Mouse (Mus musculus): ENCODE data around the gene Tjap1.

The Tjap1 gene

DNA sequence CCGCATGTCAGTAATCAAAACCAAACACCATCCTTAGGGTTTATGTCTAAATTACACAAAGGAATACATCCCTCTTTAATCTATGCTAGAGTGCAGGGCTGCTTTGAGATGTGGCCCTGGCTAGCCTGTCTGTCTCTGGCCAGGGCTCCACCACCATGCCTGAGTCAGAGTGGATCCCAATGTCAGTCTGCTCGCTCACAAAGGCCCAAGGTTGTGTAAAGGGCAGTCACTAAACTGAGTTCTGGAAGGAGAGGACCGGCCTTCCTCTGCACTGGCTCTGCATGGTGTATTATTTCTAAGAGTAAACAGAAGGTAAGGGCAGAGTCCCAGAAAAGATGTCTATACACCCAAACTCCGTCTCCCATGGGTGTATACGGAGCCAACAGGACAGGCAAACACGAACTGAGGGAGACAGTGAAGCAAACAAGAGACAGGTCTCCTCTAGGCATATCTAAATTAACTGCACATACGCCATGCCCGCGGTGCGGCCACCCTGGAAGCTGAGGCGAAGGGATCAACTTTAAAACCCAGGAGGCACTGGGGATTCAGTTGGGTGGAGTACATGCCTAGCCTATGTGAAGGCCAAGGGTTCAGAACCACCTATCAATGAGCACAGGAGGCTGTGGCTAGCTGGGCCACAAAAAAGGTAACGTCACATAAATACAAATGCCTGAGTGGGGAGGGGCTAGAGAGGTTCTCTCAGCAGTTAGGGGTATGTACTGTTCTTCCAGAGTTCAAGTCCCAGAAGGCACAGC lies 4.6 kb downstream of the Tjap1 start:
- no peak for DNase-seq

DNA sequence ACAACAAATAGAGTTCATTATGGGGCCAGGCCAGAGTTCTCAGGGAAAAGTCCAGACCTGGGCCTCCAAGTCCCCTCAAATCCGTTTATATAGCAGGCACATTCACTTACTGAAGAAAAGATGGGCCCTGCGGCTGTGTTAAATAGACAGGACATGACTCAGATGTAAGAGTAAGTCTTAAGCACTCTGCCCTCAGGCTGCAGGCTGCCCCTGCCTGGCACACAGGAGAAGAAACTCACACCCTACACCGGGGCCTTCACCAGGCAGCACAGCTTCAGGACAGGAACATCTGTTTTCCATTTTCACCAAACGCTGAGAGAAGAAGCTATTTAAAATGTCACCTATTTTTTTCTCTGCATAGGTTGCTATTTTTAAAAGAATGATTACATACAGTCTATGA lies 5.2 kb downstream of the Tjap1 start:
- no peak for DNase-seq

DNA sequence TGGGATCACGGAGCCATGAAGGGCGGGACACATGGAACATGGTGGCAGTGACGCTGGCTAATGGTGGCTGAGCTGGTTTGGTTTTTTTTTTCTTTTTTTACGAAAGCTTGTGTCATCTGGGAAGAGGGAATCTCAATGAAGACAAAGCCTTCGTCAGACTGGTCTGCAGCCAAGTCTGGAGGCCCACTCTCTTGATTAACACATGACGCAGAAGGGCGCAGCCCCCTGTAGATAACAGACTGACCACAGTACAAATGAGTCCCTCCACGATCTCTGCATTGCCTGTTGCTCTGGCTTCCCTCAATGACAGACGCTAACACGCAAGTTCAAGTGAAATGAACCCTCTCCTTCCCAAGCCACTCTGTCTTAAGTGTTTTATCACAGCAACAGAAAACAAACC lies 7.3 kb downstream of the Tjap1 start:
- no peak for DNase-seq

DNA sequence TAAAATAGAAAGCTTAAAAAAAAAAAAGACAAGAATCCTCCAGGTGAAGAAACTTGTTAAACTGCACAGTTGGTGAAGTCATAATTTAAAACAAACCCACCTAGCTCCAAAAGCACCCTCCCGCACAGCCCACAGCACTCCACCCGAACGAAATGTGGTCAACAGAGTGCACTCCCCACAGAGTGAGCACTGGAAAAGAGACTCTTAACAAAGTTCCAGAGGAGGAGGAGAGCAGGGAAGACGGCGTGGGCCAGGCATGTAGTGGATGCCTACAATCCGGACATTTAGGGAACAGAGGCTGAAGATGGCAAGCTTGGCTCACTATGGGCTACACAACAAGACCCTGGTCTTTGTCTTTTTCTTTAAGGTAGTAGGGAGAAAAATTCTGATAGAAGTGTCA lies 7.8 kb downstream of the Tjap1 start:
- DNase-seq, result no peak

DNA sequence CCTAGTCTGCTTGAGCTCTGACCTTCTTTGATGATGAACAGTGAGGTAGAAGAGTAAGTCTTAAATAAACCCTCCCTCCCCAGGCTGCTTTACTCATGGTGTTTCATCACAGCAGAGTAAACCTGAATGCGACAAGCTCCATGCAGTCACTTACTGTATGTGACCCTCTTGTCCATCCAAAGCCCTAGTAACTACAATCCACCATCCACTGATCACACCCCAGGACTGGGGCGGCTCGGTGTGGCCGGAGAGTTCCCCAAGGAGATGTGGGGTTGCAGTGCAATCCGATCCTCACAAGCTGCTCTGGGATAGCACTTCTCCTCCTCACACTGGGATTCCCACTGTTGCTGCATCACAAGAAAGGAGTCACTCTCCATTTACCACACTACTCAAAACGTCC lies 8.4 kb downstream of the Tjap1 start:
- no peak for DNase-seq

DNA sequence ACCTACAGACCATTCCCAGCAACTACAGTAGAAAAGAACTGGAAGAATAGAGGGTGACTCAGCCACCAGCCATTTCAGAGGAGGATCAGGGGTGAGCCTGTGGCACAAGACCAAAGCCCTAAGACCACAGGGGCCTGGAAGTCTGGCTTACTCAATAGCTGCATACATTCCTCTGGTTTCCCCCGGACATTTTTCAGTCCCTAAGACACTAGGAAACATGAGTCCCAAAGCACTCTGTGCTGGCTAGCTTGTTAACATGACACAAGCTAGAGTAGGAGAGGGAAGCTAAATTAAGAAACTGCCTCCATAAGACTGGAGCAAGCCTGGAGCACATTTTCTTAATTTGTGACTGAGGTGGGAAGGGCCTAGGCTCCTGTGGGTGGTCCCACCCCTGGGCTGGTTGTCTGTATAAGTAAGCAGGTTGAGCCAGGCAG lies 9.0 kb downstream of the Tjap1 start:
- no peak for DNase-seq

DNA sequence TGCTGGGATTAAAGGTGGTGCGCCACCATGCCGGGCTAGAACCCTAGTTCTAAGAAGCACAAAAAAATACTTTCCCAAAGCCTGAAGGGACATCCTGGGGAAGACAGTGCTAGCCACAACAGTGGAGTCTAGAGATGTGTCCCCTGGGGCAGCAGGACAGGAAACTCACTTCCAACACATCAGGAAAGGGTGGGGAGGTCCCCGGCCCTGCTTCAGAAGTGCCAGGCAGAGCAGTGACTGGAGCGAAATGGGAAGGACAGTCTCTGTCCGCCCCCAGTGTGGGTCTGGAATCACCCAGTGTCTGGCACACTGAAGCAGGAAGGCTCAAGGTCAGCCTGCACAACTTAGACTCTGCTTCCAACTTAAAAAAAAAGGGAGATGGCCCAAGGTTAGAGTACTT lies 10.2 kb downstream of the Tjap1 start:
- no peak for DNase-seq

DNA sequence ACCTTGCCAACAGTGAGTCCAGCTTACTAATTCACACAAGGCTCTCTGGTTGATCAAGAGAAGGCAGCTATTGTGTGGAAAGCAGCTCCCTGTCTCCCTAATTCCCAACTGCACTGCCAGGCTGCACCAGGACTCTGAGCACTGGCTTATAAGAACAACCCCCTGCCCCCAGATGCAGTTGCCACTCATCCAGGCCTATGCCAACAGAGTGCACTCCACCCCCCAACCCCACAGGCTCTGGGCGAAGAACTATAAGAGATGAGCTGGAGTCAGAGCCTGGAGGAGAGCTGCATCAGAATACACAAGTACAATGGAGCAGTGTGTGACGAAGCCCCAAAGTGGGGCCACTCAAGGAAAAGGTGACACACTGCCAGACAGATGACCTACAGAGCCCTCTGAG lies 10.8 kb downstream of the Tjap1 start:
- DNase-seq, result no peak

DNA sequence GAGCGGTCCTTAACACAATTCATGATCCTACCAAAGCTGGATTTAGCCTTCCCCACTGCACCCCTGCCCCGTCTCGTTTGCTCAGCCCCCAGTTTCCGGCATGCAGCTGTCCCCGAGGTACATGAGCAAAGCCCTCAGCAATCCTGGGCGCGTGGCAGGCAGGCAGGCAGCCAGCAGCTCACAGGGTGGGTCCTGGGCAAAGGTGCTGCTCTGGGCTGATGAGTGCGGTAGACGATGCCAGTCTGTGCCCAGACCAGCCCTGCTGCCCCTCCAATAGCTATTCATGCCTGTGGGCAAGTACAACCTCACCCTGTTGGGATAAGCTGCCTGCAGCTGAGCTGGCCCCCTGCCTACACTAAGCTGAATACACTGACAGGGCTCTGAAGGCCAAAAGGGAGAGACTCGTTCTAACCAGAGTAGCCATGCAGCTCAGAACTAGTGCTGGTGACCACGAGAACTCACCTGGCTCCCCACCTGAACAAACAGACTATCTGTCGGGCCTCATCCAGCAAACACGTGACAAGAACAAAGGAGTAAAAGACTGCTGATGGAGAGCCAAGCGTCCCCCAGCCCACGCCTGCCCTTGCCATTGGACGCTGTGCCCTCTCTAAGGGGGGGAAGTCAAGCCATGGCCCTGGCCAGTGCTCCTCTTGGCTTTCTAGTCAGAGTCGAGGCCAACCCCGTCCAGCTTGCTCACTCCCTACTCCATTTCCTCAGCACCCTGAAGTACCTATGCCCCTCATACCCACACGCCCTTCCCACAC lies 12.9 kb downstream of the Tjap1 start:
- DNase-seq, result no peak

DNA sequence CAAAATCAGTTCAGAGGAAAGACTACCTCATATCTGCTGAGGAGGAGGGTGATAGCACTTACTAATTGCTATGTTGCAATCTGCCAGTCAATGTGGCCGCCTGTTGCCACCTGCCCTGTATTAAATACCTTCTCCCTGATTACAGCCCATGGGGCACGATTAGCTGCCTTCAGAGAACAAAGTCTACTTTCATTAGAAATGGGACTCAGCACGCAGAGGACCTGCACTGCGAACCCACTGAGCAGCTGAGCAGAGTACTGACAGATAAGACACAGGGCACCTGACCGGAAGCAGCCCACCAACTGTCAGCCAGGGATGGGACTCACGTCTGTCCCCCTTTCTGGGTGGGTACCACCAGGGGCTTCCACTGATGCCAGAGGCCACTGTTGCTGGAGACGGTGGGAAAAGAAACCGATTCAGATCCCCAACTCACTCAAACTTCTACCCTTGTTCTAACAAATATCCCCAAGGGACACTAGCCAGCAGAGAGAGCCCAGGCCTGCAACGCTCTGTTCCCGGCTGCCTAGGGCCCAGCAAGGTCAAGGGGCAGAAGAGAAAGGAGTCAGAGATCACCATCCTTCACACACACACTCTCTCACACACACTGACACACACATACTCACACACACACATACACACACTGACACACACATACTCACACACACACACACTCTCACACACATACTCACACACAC lies 14.7 kb downstream of the Tjap1 start:
- DNase-seq, result no peak

DNA sequence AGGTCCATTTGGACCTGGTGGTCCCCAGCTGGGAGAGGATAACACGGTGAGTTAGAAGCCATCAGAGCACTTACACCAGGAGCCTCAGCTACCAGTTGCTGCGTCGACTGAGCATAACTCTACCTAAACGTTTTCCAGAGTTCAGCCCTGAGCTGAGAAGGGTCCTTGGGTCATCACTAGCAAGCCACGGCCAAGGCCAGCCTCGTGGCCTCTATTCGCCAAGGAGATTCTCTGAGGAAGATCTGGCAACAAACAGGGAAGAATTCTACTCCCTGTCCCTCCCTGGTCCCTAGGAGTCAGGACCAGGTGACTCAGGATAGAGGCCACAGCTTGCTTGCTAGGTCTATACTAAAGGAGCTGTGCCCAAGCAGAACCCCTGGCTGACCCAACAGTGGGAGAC lies 15.3 kb downstream of the Tjap1 start:
- no peak for DNase-seq

DNA sequence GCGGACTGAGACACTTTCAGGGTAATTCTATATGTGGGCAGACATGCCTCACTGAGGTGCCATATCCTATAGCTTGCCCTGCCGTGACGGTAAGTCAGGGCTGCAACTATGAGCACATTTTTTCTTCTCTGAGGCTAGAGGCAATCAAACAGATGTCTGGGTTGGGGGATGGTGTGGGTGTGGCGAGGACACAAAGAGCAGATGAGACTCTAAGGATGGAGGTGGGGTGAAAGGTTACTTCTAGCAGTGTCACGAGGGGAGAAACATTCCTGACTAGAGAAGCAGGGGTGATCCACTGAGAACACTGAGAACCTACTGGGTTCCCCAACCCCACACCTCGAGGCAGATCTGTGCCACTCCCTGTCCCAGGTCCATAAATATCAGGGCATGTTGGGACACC lies 15.8 kb downstream of the Tjap1 start:
- DNase-seq, result no peak

DNA sequence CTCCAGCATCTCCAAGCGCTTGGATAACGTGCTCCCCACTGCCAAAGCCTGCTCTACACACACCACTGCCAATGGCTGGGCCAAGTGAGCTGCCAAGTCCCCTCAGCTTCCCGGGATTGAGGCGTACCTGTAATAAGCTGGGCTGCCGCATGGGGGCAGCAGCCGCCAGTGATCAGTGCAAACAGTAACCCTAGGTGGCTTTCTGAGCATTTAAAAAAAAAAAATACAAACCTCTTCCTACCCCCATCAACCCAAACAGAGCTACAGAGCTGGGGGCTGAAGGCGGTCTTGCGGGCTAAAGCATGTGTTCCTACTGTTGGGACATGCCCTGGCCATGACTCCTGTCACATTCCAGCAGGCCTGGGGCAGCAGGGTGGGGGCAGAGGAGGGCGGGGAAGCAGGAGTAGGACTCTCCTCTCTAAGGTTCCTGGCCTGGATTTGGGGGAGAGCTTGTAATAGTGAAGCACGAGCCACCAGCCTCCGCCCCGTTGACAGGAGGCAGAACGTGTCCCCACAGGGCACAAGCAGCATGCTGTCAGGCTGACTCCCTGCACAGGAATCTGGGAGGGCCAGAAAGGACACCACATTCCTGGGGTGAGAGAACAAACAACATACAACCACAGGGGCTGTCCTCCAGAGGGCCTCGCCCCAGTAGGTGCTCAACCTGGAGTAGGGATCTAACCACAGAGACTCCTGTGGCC lies 16.8 kb downstream of the Tjap1 start:
- peak; percentile 81 to 89 for DNase-seq

DNA sequence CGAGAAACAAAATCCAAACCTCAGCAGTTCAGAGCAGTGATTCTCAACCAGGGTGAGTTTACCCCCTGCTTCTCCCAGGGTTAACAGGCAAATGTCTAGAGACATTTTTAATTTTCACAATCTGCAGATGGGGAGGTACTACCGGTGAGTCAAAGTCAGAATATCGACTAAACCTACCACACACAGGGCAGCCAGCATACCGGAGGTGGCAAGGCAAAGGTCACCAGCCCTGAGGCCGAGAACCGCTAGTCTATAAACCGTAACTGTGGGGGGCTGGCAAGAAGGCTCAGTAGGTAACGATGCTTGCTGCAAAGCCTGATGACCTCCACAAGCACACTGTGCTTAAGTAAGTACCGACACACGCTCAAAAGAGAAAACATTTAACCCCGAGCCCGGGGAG lies 17.3 kb downstream of the Tjap1 start:
- DNase-seq, result no peak

DNA sequence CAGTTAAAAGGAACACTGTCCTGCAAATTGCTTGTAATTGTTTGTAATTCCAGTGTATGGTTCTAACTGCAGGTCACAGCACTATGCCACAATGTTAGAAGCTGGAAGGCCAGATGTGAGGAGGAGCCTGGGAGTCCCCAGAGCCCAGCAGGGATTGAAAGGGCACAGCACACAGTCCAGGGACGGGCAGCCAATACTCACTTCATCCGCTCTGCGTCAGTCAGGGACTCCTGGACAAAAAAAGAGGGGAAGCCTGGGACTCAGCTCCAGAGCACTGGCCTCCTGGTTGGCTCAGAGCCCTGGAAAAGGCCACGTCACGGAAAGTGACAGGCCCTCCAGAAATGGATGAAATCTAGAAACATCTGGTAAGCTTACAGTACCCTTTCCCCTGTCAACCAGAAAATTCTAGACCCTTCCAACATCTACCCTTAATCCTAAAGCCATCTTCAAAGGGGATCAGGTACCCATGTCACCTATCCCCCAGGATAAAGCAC lies 20.6 kb downstream of the Tjap1 start:
- no peak for DNase-seq

DNA sequence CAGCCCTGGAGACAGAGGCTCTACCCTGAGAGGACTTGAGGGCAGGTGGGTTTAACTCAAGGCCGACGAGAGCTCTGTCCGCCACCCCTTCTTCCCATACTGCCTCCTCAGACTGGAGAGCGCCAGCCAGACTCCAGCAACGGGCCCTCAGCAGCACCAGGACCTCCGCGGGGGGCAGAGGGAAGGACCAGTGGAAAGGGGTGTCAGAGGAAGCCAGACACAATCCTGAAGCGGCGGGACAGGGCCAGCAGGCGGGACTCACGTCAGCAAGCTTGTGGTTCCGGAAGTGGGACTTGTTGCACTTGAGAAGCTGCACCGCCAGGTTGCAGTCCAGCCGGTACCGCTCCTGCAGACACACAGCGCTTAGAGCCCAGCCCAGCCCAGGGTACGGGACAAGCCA lies 23.2 kb downstream of the Tjap1 start:
- DNase-seq, result no peak

DNA sequence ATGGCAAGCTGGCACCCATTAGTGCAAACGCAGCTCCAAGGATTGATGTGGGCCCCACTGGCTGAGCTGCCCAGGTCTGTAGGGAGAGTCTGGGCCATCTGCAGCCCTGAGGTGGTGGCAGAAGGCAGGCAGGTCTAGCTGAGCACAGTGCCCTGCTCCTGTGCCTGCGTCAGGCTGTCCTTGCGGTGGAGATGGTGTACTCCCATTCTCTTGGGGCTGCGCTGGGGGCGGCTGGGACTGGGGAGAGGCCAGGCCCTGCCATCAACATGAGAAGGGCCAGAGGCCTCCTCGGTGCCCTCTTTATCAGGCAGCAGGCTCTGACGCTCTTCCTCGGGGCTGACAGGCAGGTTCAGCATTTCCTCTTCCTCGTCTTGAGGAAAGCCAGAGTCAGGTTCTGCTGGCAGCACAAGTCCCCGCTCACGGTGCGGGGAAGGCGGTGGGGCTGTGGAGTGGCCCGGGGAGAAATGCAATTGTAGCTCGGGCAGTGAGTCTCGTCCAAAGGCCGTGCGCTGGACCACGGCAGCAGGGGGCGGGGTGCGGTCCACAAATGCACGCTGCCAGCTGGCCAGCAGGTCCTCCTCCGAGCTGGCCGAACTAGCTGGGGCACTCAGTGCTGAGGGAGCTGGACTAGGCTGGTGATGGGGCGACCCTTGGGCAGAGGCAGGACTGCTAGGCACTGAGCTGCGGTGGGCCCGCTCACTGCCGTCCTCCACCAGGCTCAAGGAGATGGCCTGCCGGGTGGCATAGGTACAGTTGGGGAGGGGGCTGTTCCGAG lies 24.4 kb downstream of the Tjap1 start:
- DNase-seq, result no peak

DNA sequence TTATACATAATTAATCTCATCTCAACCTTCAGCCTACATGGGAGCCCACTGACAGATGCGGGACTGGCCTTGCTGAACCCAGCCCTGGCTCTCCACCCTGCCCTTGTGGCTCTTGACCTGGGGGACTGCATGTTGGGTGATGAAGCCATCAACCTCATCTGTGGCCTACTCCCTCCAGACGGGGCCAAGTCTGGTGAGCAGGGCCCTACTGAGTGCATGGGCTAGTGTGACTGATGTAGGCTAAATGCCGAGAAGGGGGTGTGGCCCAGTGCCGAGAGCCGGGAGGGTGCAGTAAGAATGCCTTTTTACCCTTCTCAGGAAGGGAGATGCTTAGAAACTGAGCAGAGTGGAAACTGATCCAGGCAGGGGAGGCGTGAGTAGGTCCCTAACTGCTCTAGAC lies 27.7 kb downstream of the Tjap1 start:
- no peak for DNase-seq

DNA sequence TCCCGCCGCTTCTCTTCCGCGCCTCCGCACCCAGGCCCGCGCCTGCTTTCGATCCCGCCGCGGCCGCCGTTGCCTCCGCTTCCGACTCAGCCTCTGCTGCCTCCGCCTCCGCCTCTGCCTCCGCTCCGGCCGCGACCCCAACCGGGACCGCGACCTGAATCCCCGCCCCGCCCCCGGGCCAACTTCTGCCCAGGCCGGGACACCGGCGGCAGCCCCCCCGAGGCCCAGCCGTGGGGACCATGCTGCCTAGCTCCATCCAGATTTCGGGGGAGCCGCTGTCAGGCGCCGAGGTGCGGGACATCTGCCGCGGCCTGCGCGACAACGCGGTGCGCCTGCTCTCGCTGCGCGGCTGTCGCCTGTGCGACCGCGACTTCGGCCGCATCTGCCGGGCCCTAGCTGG lies 28.7 kb downstream of the Tjap1 start:
- DNase-seq, result peak in 1 of 2 experiments; percentile 44

DNA sequence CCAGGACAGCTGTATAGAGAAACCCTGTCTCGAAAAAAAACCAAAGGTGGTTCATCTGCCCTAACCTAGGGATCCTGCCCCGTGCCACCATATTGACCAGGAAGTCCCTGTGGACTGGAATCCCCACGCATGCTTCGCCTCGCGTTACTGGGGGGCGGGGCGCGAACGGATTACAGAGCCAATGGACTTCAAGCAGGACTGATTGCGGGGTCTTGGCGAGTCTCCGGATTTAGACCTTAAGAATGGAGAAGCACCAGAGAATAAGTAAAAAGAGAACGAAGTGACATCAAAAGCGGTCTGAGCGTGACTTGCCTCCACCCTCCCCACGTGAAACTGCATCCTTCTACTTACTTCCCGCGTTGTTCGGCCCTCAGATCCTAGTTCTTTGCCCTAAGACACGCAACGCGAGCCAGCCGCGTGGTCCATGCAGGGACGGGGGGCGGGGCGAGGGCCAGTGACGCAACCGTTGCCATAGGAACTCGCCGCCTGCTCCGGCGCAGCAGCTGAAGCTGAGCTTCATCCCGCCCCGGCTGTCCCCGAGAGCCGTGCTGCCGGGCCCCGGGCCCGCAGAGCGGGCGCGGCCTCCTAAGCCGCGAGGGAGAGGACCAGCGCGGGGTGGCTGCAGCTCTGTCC lies 29.3 kb downstream of the Tjap1 start, which contains the start of gene Lrrc73:
Gene Lrrc73 (plus strand): TSS at position 80 of the 633 bp plus-strand sequence.
- peak; percentile 93 to 94 for DNase-seq

DNA sequence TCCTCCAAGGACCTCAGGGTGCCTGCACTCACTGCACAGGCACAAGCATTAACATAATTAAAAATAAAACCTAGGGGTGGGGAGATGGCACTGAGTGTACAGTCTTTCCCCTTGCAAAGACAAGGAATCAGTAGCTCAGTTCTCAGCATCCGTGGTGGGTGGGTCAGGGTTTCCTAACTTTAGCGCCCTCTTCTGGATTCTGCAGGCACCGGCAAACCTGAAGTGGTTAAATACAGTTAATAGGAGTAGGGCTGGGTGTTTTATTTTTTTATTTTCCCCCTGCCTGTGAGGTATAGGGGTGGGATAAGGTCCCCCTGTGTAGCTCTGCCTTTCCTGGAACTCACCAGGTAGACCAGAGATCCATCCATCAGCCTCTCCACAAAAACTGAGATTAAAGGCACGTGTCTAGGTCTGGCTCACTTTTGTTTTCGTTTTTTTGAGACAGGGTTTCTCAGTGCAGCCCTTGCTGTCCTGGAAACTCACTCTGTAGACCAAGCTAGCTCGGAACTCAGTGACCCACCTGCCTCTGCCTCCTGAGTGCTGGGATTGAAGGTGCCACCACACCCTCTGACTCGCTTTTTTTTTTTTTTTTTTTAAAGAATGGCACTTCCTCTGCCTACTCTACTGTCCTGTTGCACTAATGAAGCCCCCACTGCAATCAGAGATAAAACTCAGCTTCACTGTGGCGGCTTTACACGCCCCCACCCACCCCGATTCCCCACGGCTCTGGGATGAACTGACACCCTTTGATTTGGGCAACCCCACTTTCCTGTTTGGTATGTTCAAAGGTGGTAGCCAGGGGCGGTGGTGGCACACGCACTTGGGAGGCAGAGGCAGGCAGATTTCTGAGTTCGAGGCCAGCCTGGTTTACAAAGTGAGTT lies 30.0 kb downstream of the Tjap1 start:
- no peak for DNase-seq

Data from cerebellum, adult 18-20 months (tissue).